In genomic region chr9:105887521-105887920, GRCm38 (mm10) we compare ENCODE assay signal across 12 mouse cellular contexts. TPM values are rescaled to one million over a fixed set of nuclear protein-coding genes. Genes with fewer than 3 reads are reported as not detected.
A peak's percentile ranks its signal among the peaks of the same experiment; 100 is the strongest.
DNase-seq lines count a peak whose midpoint lies in the region; ATAC-seq and TF ChIP-seq lines count a peak whose summit lies in the region.
"Had no signal": no experiment of that assay in that cellular context is flagged by ENCODE, and none has a peak within 500 bp of the region (broad histone marks: within the 10 kb centered on the region; RNA-seq: fewer than 3 reads in every experiment).

No protein-coding gene starts in this region.

- no peaks in the 10 kb centered on the region for H3K9me3 ChIP-seq in CH12.LX (replicated peaks; ENCODE audit: low read length)
- no peaks in the 10 kb centered on the region for H3K9me3 ChIP-seq in liver, embryonic 12.5 days (replicated peaks)

- no peaks in the 10 kb centered on the region for H3K27me3 ChIP-seq in heart, adult 2 months (ENCODE audit: control insufficient read depth, insufficient read depth, low read length)
- peaks cover 9% of the 10 kb centered on the region for H3K27me3 ChIP-seq in CH12.LX (replicated peaks)
- H3K27me3 ChIP-seq in liver, embryonic 12.5 days (replicated peaks) = no peaks in the 10 kb centered on the region

- H3K4me3 ChIP-seq in heart, adult 2 months = no peak overlapping the region
- no peak overlapping the region for H3K4me3 ChIP-seq in CH12.LX (replicated peaks in 1 of 3; ENCODE audit: low read depth in 2 of 3, low read length in 2 of 3, poor library complexity in 1 of 3)
- H3K4me3 ChIP-seq in liver, embryonic 12.5 days = no peak overlapping the region

- no peak for TF ChIP-seq POLR2A in heart, adult 2 months (IDR thresholded peaks at IDR 0.05; ENCODE audit: insufficient read depth, low read depth, low read length)
- TF ChIP-seq POLR2A in CH12.LX (IDR thresholded peaks at IDR 0.05; ENCODE audit: low read depth, low read length) = no peak
- no peak for TF ChIP-seq POLR2A in brain, embryonic 14.5 days (IDR thresholded peaks at IDR 0.05; ENCODE audit: borderline replicate concordance, extremely low read depth, insufficient read depth, insufficient read length, poor library complexity, severe bottlenecking)

- no peaks in the 10 kb centered on the region for H3K4me1 ChIP-seq in heart, adult 2 months (ENCODE audit: control insufficient read depth, insufficient read depth, low read length)
- H3K4me1 ChIP-seq in CH12.LX (ENCODE audit: control insufficient read depth in 1 of 2, insufficient read depth in 2 of 2) = peaks cover 8 to 19% of the 10 kb centered on the region in 2 experiments
- no peaks in the 10 kb centered on the region for H3K4me1 ChIP-seq in liver, embryonic 12.5 days

- TF ChIP-seq RAD21 in CH12.LX (IDR thresholded peaks at IDR 0.05; ENCODE audit: low read depth, low read length) = no peak

- no peaks in the 10 kb centered on the region for H3K36me3 ChIP-seq in heart, adult 2 months (ENCODE audit: control insufficient read depth, insufficient read depth, low read length)
- no peaks in the 10 kb centered on the region for H3K36me3 ChIP-seq in CH12.LX (replicated peaks in 1 of 2; ENCODE audit: control insufficient read depth in 1 of 2, insufficient read depth in 1 of 2, low read length in 1 of 2)
- no peaks in the 10 kb centered on the region for H3K36me3 ChIP-seq in liver, embryonic 12.5 days

- intact Hi-C loops in heart, adult 2 months (cut with DNase I) = no loop called here

- no peak for TF ChIP-seq EP300 in heart, adult 2 months (IDR thresholded peaks at IDR 0.05; ENCODE audit: insufficient read depth, low read depth, low read length)
- TF ChIP-seq EP300 in CH12.LX (IDR thresholded peaks at IDR 0.05; ENCODE audit: low read length) = peak; percentile 79

- peak; percentile 5 for DNase-seq in heart, adult 8-10 months (ENCODE audit: low spot score)
- no peak for DNase-seq in heart, adult 2 months
- DNase-seq in 3134 (ENCODE audit: extremely low read depth, insufficient read length, low spot score) (peak; percentile 48), CH12.LX (ENCODE audit: extremely low read depth) (peak; percentile 93)
- DNase-seq in brain, embryonic 14.5 days (ENCODE audit: low read depth) = peak; percentile 8
- DNase-seq in right cerebral cortex, postnatal 4 days = no peak
- DNase-seq: embryo, embryonic 11 days; kidney, adult 18-20 months had no signal

- H3K9ac ChIP-seq in heart, adult 2 months (ENCODE audit: low read depth, low read length) = no peak overlapping the region
- H3K9ac ChIP-seq in CH12.LX (ENCODE audit: insufficient read depth, low read depth) = no peak overlapping the region
- no peak overlapping the region for H3K9ac ChIP-seq in liver, embryonic 12.5 days

- in situ Hi-C loops in CH12.LX (cut with MboI; ENCODE audit: low pct_ligation_motif_present, low pct_unique_long_range_greater_than_20kb, low sequenced_read_pairs) = no loop called here

- WGBS in heart, adult 2 months = 26% methylated on average over 2 of the region's 2 CpGs
- 18% methylated on average over 2 of the region's 2 CpGs for WGBS in liver, embryonic 12.5 days (ENCODE audit: insufficient replicate concordance)

- dilution Hi-C loops in CH12.LX (cut with MboI; ENCODE audit: extremely low pct_ligation_motif_present, extremely low pct_unique_long_range_greater_than_20kb, low sequenced_read_pairs) = no loop called here

- no peak overlapping the region for H3K27ac ChIP-seq in heart, adult 2 months
- H3K27ac ChIP-seq in CH12.LX (ENCODE audit: insufficient read depth, low read depth) = no peak overlapping the region
- no peak overlapping the region for H3K27ac ChIP-seq in liver, embryonic 12.5 days

- no peak overlapping the region for H3K4me2 ChIP-seq in CH12.LX (ENCODE audit: insufficient read depth, low read depth, poor library complexity, severe bottlenecking)
- H3K4me2 ChIP-seq in liver, embryonic 12.5 days = no peak overlapping the region

- ATAC-seq in erythroblast, adult 5-6 weeks (replicated peaks; ENCODE audit: low FRiP score, poor library complexity, severe bottlenecking) = no peak
- ATAC-seq in liver, embryonic 12.5 days = no peak
- ATAC-seq: forebrain, embryonic 14.5 days had no signal

- no peaks in the 10 kb centered on the region for H3K79me2 ChIP-seq in heart, adult 2 months (replicated peaks; ENCODE audit: control insufficient read depth, insufficient read depth, low read length)
- no peaks in the 10 kb centered on the region for H3K79me2 ChIP-seq in CH12.LX (replicated peaks; ENCODE audit: control insufficient read depth, extremely low read depth, insufficient read depth, poor library complexity, severe bottlenecking)

- TF ChIP-seq CTCF in heart, adult 2 months (IDR thresholded peaks at IDR 0.05) = no peak
- TF ChIP-seq CTCF in CH12.LX (conservative IDR thresholded peaks at IDR 0.05 in 1 of 2, IDR thresholded peaks at IDR 0.05 in 1 of 2; ENCODE audit: low read depth in 2 of 2, low read length in 2 of 2) = no peak
- no peak for TF ChIP-seq CTCF in brain, embryonic 14.5 days (IDR thresholded peaks at IDR 0.05; ENCODE audit: borderline replicate concordance, extremely low read depth, insufficient read depth, insufficient read length)

TF ChIP-seq in CH12.LX, 34 proteins besides CTCF, POLR2A, EP300 and RAD21:
- TF ChIP-seq GABPA (IDR thresholded peaks at IDR 0.05; ENCODE audit: insufficient replicate concordance, low read depth, low read length) = no peak
- TF ChIP-seq BHLHE40 (IDR thresholded peaks at IDR 0.05; ENCODE audit: low read depth, low read length) = peak; percentile 44
- no peak for TF ChIP-seq POLR2AphosphoS2 (IDR thresholded peaks at IDR 0.05; ENCODE audit: low read depth, low read length)
- TF ChIP-seq NRF1 (IDR thresholded peaks at IDR 0.05; ENCODE audit: low read depth, low read length) = no peak
- TF ChIP-seq ZNF384 (IDR thresholded peaks at IDR 0.05; ENCODE audit: low read depth, low read length) = no peak
- peak; percentile 50 for TF ChIP-seq HCFC1 (IDR thresholded peaks at IDR 0.05; ENCODE audit: low read depth, low read length)
- TF ChIP-seq CHD1 (IDR thresholded peaks at IDR 0.05; ENCODE audit: low read depth, low read length) = 0 out of 2 replicates have a peak, but pooled peaks have one; percentile 31
- no peak for TF ChIP-seq MAFK (IDR thresholded peaks at IDR 0.05; ENCODE audit: insufficient replicate concordance, low read length)
- TF ChIP-seq UBTF (IDR thresholded peaks at IDR 0.05; ENCODE audit: low read depth, low read length) = no peak
- TF ChIP-seq MXI1 (IDR thresholded peaks at IDR 0.05; ENCODE audit: low read depth, low read length) = no peak
- TF ChIP-seq SIN3A (IDR thresholded peaks at IDR 0.05; ENCODE audit: low read length) = peak; percentile 56; the same call in 1 of the 2 replicates
- TF ChIP-seq PAX5 (IDR thresholded peaks at IDR 0.05; ENCODE audit: low read length) = no peak
- TF ChIP-seq ZMIZ1 (IDR thresholded peaks at IDR 0.05; ENCODE audit: low read depth, low read length) = no peak
- no peak for TF ChIP-seq USF2 (conservative IDR thresholded peaks at IDR 0.05; ENCODE audit: low read depth, low read length)
- TF ChIP-seq IRF4 (IDR thresholded peaks at IDR 0.05; ENCODE audit: low read depth, low read length) = peak; percentile 87
- peak; percentile 56; the same call in 1 of the 2 replicates for TF ChIP-seq MYC (IDR thresholded peaks at IDR 0.05; ENCODE audit: low read depth, low read length)
- no peak for TF ChIP-seq SMC3 (IDR thresholded peaks at IDR 0.05; ENCODE audit: low read depth, low read length)
- peak; percentile 31; the same call in 1 of the 2 replicates for TF ChIP-seq NELFE (IDR thresholded peaks at IDR 0.05; ENCODE audit: low read depth, low read length)
- no peak for TF ChIP-seq RCOR1 (conservative IDR thresholded peaks at IDR 0.05; ENCODE audit: low read depth, low read length)
- TF ChIP-seq KAT2A (IDR thresholded peaks at IDR 0.05; ENCODE audit: insufficient replicate concordance, low read length) = no peak
- TF ChIP-seq ZKSCAN1 (IDR thresholded peaks at IDR 0.05; ENCODE audit: borderline replicate concordance, low read depth, low read length) = no peak
- peak; percentile 59; the same call in 1 of the 2 replicates for TF ChIP-seq TBP (conservative IDR thresholded peaks at IDR 0.05; ENCODE audit: low read depth, low read length)
- TF ChIP-seq MAZ (IDR thresholded peaks at IDR 0.05; ENCODE audit: low read depth, low read length) = 0 out of 2 replicates have a peak, but pooled peaks have one; percentile 57
- TF ChIP-seq TCF12 (IDR thresholded peaks at IDR 0.05; ENCODE audit: low read depth, low read length) = 0 out of 2 replicates have a peak, but pooled peaks have one; percentile 27
- no peak for TF ChIP-seq USF1 (IDR thresholded peaks at IDR 0.05; ENCODE audit: low read depth, low read length)
- no peak for TF ChIP-seq E2F4 (IDR thresholded peaks at IDR 0.05; ENCODE audit: insufficient replicate concordance, low read depth, low read length)
- TF ChIP-seq MAX (IDR thresholded peaks at IDR 0.05; ENCODE audit: low read length) = peak; percentile 50; the same call in 1 of the 2 replicates
- TF ChIP-seq CHD2 (IDR thresholded peaks at IDR 0.05; ENCODE audit: low read length) = no peak
- TF ChIP-seq JUN (IDR thresholded peaks at IDR 0.05; ENCODE audit: insufficient read depth, low read depth, low read length) = peak; percentile 95
- peak; percentile 58; the same call in 1 of the 2 replicates for TF ChIP-seq ELF1 (IDR thresholded peaks at IDR 0.05; ENCODE audit: low read depth, low read length)
- TF ChIP-seq MEF2A (IDR thresholded peaks at IDR 0.05; ENCODE audit: borderline replicate concordance, low read depth, low read length) = no peak
- no peak for TF ChIP-seq ZC3H11A (IDR thresholded peaks at IDR 0.05; ENCODE audit: low read depth, low read length)
- TF ChIP-seq ETS1 (conservative IDR thresholded peaks at IDR 0.05; ENCODE audit: low read depth, low read length) = peak; percentile 55
- peak; percentile 96 for TF ChIP-seq JUND (conservative IDR thresholded peaks at IDR 0.05; ENCODE audit: low read depth, low read length)

RNA-seq across cellular contexts. Expression of gene Col6a6, which starts 59.6 kb away (rescaled TPM):
- 1 to 10 TPM; 2.3 to 4.3 (median 3.4) TPM for total RNA-seq in heart, adult 8-10 months (2022)
- total RNA-seq in heart, adult 2 months (2021) = 1 to 10 TPM; 2.5 to 3.5 TPM
- 1.5 and 2.3 TPM in 2 replicates for polyA plus RNA-seq in heart, adult 2 months (2012; rRNA removed)
- total RNA-seq in CH12.LX (2012; rRNA removed) = not detected in 2 replicates
- total RNA-seq in CH12.LX (2014; rRNA removed) = not detected in 2 replicates
- not detected in 2 replicates for polyA plus RNA-seq in CH12.LX (2012; ENCODE audit: insufficient read length, low read depth)
- polyA plus RNA-seq in brain, embryonic 14.5 days (2012; rRNA removed) = 0.26 and 0.38 TPM in 2 replicates
- not detected in 2 replicates for total RNA-seq in erythroblast, adult 5-6 weeks (2015; ENCODE audit: low replicate concordance)
- total RNA-seq in erythroblast, adult 5-6 weeks (2017; ENCODE audit: low replicate concordance) = not detected in 2 replicates
- polyA plus RNA-seq in liver, embryonic 12.5 days (2016; fragmentation: Nextera tagmentation; extraction: Ambion mirVana) = 0.13 and 0.19 TPM in 2 replicates
- total RNA-seq: megakaryocyte, adult 5-6 weeks had no signal
- polyA plus RNA-seq: forebrain, embryonic 14.5 days had no signal

Comparison
In these comparisons a context has a peak if more than half of its experiments do, and no peak if none do; other contexts are left out.
1. DNase-seq: peak in heart, adult 8-10 months (single experiment), 3134 (single experiment), CH12.LX (single experiment) and brain, embryonic 14.5 days (single experiment); none in heart, adult 2 months (0 of 2) and right cerebral cortex, postnatal 4 days (single experiment).